Mouse (Mus musculus) limb, embryonic 12.5 days (tissue): ENCODE data around the gene Vmp1. TPM values are rescaled to one million over a fixed set of nuclear protein-coding genes. Genes with fewer than 3 reads are reported as not detected.

Experiments
- ATAC-seq: fragments of 200-750 bp; cut with Nextera tagmentation; 2 replicates; pipeline ENCODE4 v1.8.0; 2017; ENCODE audit warnings: low read depth, moderate TSS enrichment; ENCODE audit not compliant: insufficient number of reproducible peaks, insufficient read depth, low FRiP score, low TSS enrichment
- H3K27ac ChIP-seq: fragments of 300-500 bp; sonication (generic); 2 replicates; pipeline ENCODE4 v1.5.1; 2016; ENCODE audit warnings: mild to moderate bottlenecking, moderate library complexity
- H3K27me3 ChIP-seq: fragments of 300-500 bp; sonication (generic); 2 replicates; pipeline ENCODE4 v1.6.1; 2016; ENCODE audit warnings: mild to moderate bottlenecking, moderate library complexity
- H3K36me3 ChIP-seq: fragments of 300-500 bp; sonication (generic); 2 replicates; pipeline ENCODE4 v1.6.1; 2016; ENCODE audit warnings: mild to moderate bottlenecking, moderate library complexity
- H3K4me1 ChIP-seq: fragments of 300-500 bp; sonication (generic); replicated peaks from 2 replicates; pipeline ENCODE4 v1.6.1; 2016
- H3K4me2 ChIP-seq: fragments of 300-500 bp; sonication (generic); 2 replicates; pipeline ENCODE4 v1.6.1; 2016; ENCODE audit warnings: mild to moderate bottlenecking, moderate library complexity
- H3K4me3 ChIP-seq: fragments of 300-500 bp; sonication (generic); replicated peaks from 2 replicates; pipeline ENCODE4 v1.5.1; 2016; ENCODE audit warnings: mild to moderate bottlenecking
- H3K9ac ChIP-seq: fragments of 300-500 bp; sonication (generic); replicated peaks from 2 replicates; pipeline ENCODE4 v1.6.1; 2016; ENCODE audit warnings: mild to moderate bottlenecking, moderate library complexity
- H3K9me3 ChIP-seq: fragments of 300-500 bp; sonication (generic); 2 replicates; pipeline ENCODE4 v1.6.1; 2016; ENCODE audit warnings: mild to moderate bottlenecking, moderate library complexity
- WGBS: fragments of 180-500 bp; shearing (Covaris S2); methylation state at CpG from one replicate; pipeline ENCODE4 v1.1.7; 2016; 5-methylcytosine and 5-hydroxymethylcytosine counted together
- polyA plus RNA-seq: library from polyadenylated mRNA; unstranded; fragments of >200 nt; fragmentation: Nextera tagmentation; extraction: Ambion mirVana; gene quantifications from 2 replicates; pipeline ENCODE4 v1.2.1, GENCODE M21; 2016

The Vmp1 gene
- polyA plus RNA-seq, 1 experiment from 2014 or later, result 85.1 TPM

GRCm38 (mm10) chr11:86577231-86577630, 106.4 kb downstream of the Vmp1 start:
- H3K9me3 ChIP-seq, result no peaks in the 10 kb centered on the region
- 76% methylated on average over 4 of the region's 4 CpGs for WGBS
- no peaks in the 10 kb centered on the region for H3K36me3 ChIP-seq
- no peaks in the 10 kb centered on the region for H3K27me3 ChIP-seq
- no peak overlapping the region for H3K9ac ChIP-seq
- peaks cover 17% of the 10 kb centered on the region for H3K4me1 ChIP-seq
- H3K4me3 ChIP-seq, result no peak overlapping the region
- no peak for ATAC-seq
- no peak overlapping the region for H3K4me2 ChIP-seq
- H3K27ac ChIP-seq, result no peak overlapping the region

DNA sequence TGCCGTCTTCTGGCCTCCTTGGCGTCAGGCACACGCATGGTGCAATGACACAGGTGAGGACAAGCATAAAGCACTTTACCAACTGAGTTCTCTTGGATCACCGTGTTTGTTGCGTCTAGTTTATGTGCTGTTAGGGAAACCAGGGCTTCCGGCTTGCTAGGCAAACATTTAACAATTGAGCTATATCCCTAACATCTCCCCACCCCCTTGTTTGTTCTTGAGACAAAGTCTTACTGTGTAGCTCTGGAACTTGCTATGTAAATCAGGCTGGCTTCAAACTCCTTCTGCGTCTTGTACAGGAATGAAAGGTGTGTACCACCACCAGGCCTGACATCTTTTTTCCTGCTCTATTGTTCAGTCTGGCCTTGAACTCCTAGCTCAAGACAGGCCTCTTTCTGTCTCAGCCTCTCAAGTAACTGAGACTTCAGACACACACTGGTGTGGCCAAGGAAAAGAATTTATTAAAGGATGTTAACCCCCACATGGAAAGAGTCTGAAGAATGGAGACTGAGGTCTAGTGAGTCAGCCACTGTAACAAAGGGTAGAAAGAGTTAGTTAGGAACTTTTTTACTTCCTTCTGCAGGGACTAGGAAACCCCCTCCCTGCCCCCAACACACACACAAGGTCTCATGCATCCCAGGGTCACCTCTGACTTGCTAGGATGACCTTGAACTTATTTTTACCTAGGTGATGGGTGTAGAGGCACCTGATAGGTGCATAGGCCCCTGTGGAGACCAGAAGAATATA, 107.8 kb downstream of the Vmp1 start:
- Histone ChIP-seq H3K27me3 (no peaks in the 10 kb centered on the region), H3K9me3 (no peaks in the 10 kb centered on the region), H3K36me3 (no peaks in the 10 kb centered on the region), H3K4me1 (peaks cover 31% of the 10 kb centered on the region), H3K4me2 (no peak overlapping the region), H3K9ac (no peak overlapping the region), H3K4me3 (no peak overlapping the region), H3K27ac (no peak overlapping the region)
- 86% methylated on average over 7 of the region's 7 CpGs for WGBS
- ATAC-seq, result no peak

GRCm38 (mm10) chr11:86574408-86574807, 109.2 kb downstream of the Vmp1 start:
- peaks cover 43% of the 10 kb centered on the region for H3K4me1 ChIP-seq
- no peak overlapping the region for H3K27ac ChIP-seq
- H3K27me3 ChIP-seq, result no peaks in the 10 kb centered on the region
- no peak overlapping the region for H3K9ac ChIP-seq
- H3K36me3 ChIP-seq, result no peaks in the 10 kb centered on the region
- H3K9me3 ChIP-seq, result no peaks in the 10 kb centered on the region
- no peak for ATAC-seq
- WGBS, result 66% methylated on average over 2 of the region's 2 CpGs
- no peak overlapping the region for H3K4me3 ChIP-seq
- H3K4me2 ChIP-seq, result no peak overlapping the region

DNA sequence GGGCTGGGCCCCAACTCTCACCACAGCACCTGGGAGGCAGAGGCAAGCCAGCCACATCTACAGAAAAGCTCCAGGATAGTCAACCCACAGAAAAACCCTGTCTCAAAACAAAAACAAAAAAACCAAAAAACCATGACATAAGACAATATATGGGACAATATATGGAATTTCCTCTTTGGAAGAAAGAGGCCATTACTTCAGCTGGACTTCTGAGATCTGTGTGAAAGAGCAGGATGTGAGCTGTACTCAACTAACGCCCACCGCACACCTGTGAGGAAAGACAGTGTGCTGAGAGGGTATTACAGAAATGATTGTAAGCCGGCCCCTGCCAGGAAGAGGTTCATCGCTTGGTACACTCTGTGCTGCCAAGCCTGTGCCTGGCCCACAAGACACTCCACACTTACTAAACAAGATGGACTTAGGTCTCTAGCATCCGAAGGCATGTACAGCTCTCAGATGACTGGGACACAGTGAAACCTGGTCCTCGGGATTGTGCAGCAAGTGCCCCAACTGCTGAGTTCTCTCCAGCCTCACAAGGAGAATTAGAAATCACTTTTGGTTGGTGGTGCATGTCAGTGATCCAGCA, 109.9 kb downstream of the Vmp1 start:
- H3K4me2 ChIP-seq, result no peak overlapping the region
- H3K36me3 ChIP-seq, result no peaks in the 10 kb centered on the region
- peaks cover 43% of the 10 kb centered on the region for H3K4me1 ChIP-seq
- no peak overlapping the region for H3K4me3 ChIP-seq
- H3K27me3 ChIP-seq, result no peaks in the 10 kb centered on the region
- H3K9ac ChIP-seq, result no peak overlapping the region
- 85% methylated on average over 6 of the region's 6 CpGs for WGBS
- no peak for ATAC-seq
- H3K27ac ChIP-seq, result no peak overlapping the region
- H3K9me3 ChIP-seq, result no peaks in the 10 kb centered on the region

GRCm38 (mm10) chr11:86572623-86573022, 111.0 kb downstream of the Vmp1 start:
- H3K9me3 ChIP-seq, result no peaks in the 10 kb centered on the region
- no peak overlapping the region for H3K4me2 ChIP-seq
- H3K9ac ChIP-seq, result no peak overlapping the region
- H3K27ac ChIP-seq, result no peak overlapping the region
- no peak overlapping the region for H3K4me3 ChIP-seq
- 75% methylated on average over 2 of the region's 2 CpGs for WGBS
- peaks cover 40% of the 10 kb centered on the region for H3K4me1 ChIP-seq
- H3K36me3 ChIP-seq, result no peaks in the 10 kb centered on the region
- ATAC-seq, result no peak
- H3K27me3 ChIP-seq, result no peaks in the 10 kb centered on the region

DNA sequence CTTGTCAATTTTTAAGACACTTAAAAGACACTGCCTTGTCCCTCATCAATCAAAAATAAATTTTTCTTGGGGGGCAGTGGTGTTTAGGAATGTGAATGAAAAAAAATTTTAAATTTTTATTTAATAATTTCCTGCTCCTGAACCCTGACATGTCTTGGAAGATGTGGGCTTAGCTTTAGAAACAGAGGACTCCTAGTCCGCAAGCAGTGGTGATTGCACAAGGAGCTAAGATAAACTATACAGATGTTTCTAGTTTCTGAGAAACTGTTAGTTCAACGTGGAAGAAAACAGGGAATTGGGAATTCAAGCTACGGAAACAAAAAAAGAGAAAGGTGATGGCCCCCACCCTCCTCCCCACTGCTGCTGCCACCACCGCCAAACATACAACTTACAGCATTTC, 111.8 kb downstream of the Vmp1 start:
- Histone ChIP-seq H3K27ac (peak overlapping the region; percentile 82), H3K9ac (no peak overlapping the region), H3K4me1 (peaks cover 33% of the 10 kb centered on the region), H3K9me3 (no peaks in the 10 kb centered on the region), H3K4me3 (no peak overlapping the region), H3K4me2 (peak overlapping the region; percentile 29; the same call in 1 of the 2 replicates), H3K36me3 (no peaks in the 10 kb centered on the region), H3K27me3 (no peaks in the 10 kb centered on the region)
- 45% methylated on average over 4 of the region's 4 CpGs for WGBS
- ATAC-seq, result no peak

- H3K9me3 ChIP-seq, result no peaks in the 10 kb centered on the region
- H3K9ac ChIP-seq, result no peak overlapping the region
- H3K27me3 ChIP-seq, result no peaks in the 10 kb centered on the region
- H3K36me3 ChIP-seq, result no peaks in the 10 kb centered on the region
- 38% methylated on average over 15 of the region's 15 CpGs for WGBS
- H3K4me2 ChIP-seq, result peak overlapping the region; percentile 29
- H3K4me1 ChIP-seq, result peaks cover 31% of the 10 kb centered on the region
- H3K27ac ChIP-seq, result peak overlapping the region; percentile 82
- no peak overlapping the region for H3K4me3 ChIP-seq
- ATAC-seq, result no peak
Observed at GRCm38 (mm10) chr11:86571047-86571855, 112.4 kb downstream of the Vmp1 start.

DNA sequence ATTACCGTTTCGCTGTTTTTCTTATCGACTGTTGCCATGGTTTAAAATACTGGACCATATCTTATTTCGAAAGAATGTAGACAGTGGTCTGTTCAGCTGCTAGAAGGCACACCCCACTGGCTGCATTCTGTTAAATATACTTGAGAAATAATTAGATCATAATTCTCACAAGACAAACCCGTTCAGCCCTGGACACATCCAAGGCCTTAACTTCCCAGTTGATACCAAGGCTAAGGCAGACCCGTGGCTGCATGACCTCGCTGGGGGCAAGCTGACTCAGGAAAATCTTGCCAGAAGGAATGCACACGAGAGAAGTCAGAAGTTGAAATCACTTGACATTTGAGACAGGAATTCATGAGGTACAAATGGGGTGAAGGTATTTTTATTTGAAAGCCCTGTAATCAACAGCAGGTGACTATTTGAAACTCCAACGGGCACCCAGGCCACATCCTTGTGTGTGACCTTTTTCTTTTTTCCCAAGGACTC, 113.3 kb downstream of the Vmp1 start:
- Histone ChIP-seq H3K4me2 (peak overlapping the region; percentile 29), H3K9me3 (no peaks in the 10 kb centered on the region), H3K36me3 (peaks cover 5% of the 10 kb centered on the region; the same call in 1 of the 2 replicates), H3K27me3 (no peaks in the 10 kb centered on the region), H3K9ac (no peak overlapping the region), H3K4me3 (no peak overlapping the region), H3K4me1 (peaks cover 25% of the 10 kb centered on the region), H3K27ac (peak overlapping the region; percentile 82)
- 7% methylated on average over 9 of the region's 9 CpGs for WGBS
- ATAC-seq, result peak; percentile 69

- no peak overlapping the region for H3K4me2 ChIP-seq
- peaks cover 5% of the 10 kb centered on the region; the same call in 1 of the 2 replicates for H3K36me3 ChIP-seq
- H3K4me3 ChIP-seq, result no peak overlapping the region
- no peak for ATAC-seq
- peaks cover 25% of the 10 kb centered on the region for H3K4me1 ChIP-seq
- no peak overlapping the region for H3K27ac ChIP-seq
- H3K9me3 ChIP-seq, result no peaks in the 10 kb centered on the region
- WGBS, result 69% methylated on average over 3 of the region's 3 CpGs
- no peaks in the 10 kb centered on the region for H3K27me3 ChIP-seq
- no peak overlapping the region for H3K9ac ChIP-seq
Observed at GRCm38 (mm10) chr11:86568425-86568824, 115.2 kb downstream of the Vmp1 start.

DNA sequence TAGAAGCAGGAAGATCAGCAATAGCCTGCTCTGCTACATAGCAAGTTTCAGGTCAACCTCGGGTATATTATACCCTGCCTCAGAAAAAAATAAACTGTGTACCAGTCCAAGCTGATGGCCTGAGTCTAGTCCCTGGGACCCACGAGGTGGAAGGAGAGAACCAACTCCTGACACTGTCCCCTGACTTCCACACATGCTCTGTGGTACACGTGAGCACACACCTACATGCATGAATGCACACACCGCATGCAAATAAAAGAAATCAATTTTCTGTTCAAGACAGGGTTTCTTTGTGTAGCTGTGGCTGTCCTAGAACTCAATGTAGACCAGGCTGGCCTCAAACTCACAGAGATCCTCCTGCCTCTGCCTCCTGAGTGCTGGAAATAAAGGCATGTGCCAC, 125.4 kb downstream of the Vmp1 start:
- Histone ChIP-seq H3K36me3 (peaks cover 51% of the 10 kb centered on the region), H3K9me3 (no peaks in the 10 kb centered on the region), H3K4me2 (no peak overlapping the region), H3K4me3 (no peak overlapping the region), H3K9ac (no peak overlapping the region), H3K27me3 (no peaks in the 10 kb centered on the region), H3K27ac (no peak overlapping the region), H3K4me1 (no peaks in the 10 kb centered on the region)
- no peak for ATAC-seq
- whole genome bisulfite sequencing, result 87% methylated on average over 4 of the region's 4 CpGs

DNA sequence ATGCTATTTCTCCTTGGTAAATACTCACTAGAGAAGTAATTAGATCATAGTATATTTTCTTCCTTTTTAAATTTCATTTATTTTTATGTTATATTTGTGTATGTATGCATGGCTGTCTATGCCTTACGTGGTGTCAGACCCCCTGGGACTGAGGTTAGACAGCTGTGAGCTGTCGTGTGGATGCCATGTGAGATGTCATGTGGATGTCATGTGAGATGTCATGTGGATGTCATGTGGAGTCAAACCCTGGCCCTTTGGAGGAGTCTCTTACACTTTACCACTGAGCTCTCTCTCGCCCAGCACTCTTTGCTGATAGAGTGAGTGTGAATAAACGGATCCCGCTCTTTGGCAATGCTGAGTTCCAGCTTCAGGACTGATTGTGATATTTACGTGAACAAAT, 130.1 kb downstream of the Vmp1 start:
- H3K4me3 ChIP-seq, result no peak overlapping the region
- no peaks in the 10 kb centered on the region for H3K27me3 ChIP-seq
- H3K36me3 ChIP-seq, result peaks cover 50% of the 10 kb centered on the region
- H3K27ac ChIP-seq, result no peak overlapping the region
- no peaks in the 10 kb centered on the region for H3K4me1 ChIP-seq
- WGBS, result 91% methylated on average over 6 of the region's 6 CpGs
- H3K9me3 ChIP-seq, result no peaks in the 10 kb centered on the region
- H3K9ac ChIP-seq, result no peak overlapping the region
- ATAC-seq, result no peak
- no peak overlapping the region for H3K4me2 ChIP-seq
